Mouse (Mus musculus) testis, postnatal 14 days (tissue): ENCODE data around the gene Tmco2.
A peak's percentile ranks its signal among the peaks of the same experiment; 100 is the strongest.
"Not testable (repeated sequence)": the region's sequence is repeated elsewhere in the genome, so short reads cannot be mapped to it uniquely, and the experiment has no call there.

Experiments
- DNase-seq: peaks from one replicate; pipeline ENCODE4 v3.0.0; 2021; ENCODE audit warnings: low spot score

Tmco2 gene

DNA sequence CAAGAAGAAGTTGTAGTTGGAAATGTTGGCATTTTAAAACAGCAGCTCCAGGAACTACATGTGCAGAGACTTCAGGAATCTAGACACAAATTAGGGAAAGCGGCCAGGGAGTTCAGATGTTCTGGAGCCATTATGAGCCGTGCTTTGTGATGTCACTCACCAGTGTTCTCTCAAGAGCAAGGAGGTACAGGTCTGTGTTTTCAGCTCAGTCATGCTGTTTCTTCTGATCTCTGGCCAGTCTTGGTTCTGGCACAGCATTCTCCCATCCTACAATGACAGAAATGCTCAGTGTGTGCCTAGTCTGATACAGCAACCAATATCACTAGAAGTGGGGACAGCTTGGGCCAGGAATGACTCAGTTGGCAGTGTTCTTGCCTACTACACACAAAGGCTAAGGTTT is at the start of gene Tmco2:
Gene Tmco2, minus strand, starts transcription at position 101 of the 400 bp plus-strand sequence.
- DNase-seq, result no peak

DNA sequence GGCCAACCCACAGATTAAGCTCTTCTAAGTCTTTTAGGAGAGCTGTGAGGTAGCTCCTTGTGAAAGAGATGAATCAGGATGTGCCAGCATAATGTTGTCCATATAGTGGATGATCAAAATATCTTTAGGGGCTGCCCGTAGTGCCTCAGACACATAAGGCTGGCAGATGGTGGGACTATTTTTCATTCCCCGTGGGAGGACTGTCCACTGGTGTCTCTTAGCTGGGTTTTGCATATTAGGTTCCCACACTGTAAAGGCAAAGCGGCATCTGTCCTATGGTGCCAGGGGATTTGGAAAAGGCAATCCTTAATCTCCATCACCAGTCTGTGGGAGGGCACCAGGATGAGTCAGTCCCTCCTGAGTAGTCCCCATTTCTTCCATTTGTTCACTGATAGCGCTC is 5.7 kb downstream of the Tmco2 start:
- no peak for DNase-seq

DNA sequence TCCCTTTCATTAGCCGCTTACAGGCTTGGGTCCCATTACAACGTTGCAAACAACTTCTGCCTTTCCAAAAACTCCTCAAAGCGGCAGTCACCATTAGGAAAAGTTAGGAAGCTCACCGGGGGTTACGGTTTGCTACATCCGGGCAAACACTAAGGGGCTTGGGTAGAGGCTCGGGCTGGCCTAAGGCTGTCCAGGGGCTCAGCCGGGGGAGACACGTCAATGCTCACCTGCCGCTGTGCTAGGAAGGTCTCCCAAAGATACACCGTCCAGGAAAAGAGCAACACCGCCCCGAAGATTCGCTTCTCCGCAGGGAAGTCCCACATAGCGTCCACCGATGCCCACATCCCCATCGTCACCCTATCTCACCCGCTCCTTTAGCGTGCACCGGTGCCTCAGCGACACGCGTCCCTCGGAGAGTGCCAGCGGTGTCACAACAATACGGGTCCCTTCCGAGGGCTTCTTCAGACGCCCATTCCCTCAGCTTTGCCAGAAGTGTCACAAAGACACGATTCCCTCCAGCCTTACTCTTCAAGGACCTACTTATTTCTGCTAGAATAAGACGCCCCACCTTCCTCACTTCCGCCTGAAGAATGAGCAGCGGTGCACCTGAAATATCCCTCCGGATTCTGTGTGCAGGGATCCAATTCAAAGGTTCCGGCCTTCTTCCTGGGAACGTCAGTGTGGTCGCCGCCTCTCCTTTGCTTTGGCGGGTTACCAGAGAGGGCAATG is 11.2 kb downstream of the Tmco2 start, which contains the start of gene Zmpste24:
Gene Zmpste24, minus strand, starts transcription at position 592 of the 729 bp plus-strand sequence.
- DNase-seq, result peak; percentile 90

DNA sequence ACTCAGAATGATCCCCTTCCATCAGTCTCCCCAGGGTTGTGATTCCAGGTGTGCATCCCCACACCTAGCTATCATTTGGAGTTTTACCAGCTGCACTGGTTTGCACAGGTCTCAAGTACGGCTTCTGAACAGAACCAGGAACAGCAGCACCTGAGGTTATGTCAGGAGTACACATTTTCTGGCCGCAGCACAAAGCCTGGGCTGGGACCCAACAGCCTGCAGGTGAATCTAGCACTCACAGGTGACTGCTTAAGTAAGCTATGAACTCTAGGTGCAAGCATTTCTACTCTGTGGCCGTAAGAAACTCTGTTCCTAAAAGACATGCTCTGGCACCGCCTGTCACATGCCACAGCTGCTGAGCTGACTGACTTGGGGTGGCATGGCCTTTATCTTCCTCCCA is 18.8 kb downstream of the Tmco2 start:
- no peak for DNase-seq

GRCm38 (mm10) chr4:121088696-121089095 is 20.3 kb downstream of the Tmco2 start:
- DNase-seq, result no peak

DNA sequence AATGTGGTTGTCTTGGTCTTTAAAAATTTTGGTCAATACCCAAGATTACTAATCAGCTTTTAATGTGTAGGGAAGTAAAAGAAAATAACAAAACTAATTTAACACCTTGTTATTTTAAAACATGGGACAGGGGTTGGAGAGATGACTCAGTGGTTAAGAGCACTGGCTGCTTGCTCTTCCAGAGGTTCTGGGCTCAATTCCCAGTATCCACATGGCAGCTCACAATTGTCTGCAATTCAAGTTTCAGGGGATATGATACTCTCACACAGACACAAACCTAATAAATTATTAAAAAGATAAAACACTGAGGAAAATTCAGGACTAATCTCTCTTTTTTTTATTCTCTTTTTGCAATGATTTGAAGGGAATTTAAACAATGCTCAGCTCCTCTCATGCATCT is 24.5 kb downstream of the Tmco2 start:
- no peak for DNase-seq

- DNase-seq, result no peak
These were observed 28.6 kb downstream of the Tmco2 start for GRCm38 (mm10) chr4:121080395-121080794.

- DNase-seq, result no peak
These were observed 30.9 kb downstream of the Tmco2 start for GRCm38 (mm10) chr4:121077915-121078646.

GRCm38 (mm10) chr4:121074250-121074649 is 34.8 kb downstream of the Tmco2 start:
- no peak for DNase-seq

DNA sequence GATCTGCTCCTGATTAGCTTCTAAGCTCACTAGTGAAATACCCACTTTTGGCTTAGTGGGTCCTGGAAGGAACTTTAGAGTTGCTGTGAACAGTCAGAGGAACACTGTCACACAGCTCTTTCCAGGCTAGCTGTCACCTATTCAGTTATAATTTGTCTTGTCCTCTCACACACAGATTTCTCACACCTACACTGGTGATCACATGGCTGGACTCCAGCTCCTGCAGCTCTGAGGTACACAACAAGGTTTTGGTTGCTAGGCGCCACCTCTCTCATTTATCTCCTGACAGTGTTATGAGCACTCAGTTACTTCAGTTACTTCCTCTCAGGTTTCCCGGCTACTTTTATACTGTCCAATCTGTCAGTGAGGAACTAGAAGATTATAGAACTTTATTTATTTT is 43.7 kb downstream of the Tmco2 start:
- DNase-seq, result no peak

DNA sequence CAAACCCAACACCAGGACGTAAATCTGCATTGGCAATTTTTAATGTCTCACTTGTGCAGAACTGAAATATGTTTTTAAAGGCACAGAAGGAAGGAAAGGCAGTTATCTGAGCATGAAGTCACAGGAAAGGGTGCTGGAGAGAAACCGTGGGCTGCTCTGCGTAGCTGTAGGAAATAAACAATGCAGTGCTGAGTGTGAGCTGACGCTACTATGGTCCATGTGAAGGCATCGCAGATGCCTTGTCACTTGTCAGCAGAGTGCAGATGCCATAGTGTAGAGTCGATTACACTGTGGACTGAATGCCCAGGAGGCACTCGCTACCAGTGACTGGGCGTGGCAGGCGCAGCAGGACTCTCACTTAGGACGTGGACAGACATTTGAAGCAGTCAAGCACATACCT is 49.8 kb downstream of the Tmco2 start:
- not testable (repeated sequence) for DNase-seq

GRCm38 (mm10) chr4:121057032-121057431 is 52.0 kb downstream of the Tmco2 start:
- DNase-seq, result no peak

GRCm38 (mm10) chr4:121056342-121056741 is 52.7 kb downstream of the Tmco2 start:
- no peak for DNase-seq
